Mouse (Mus musculus) urinary bladder, postnatal 36 days (tissue): Measurements from ENCODE around the gene Il33.

Source experiments
- DNase-seq, 2 experiments: peaks; one replicate each; pipeline ENCODE4 v3.0.0; 2022; ENCODE audit warnings: low spot score in 2 of 2, mixed read lengths in 1 of 2

The Il33 gene

GRCm38 (mm10) chr19:30000406-30001365 lies 75.8 kb downstream of the Il33 start:
- DNase-seq, result no peak

DNA sequence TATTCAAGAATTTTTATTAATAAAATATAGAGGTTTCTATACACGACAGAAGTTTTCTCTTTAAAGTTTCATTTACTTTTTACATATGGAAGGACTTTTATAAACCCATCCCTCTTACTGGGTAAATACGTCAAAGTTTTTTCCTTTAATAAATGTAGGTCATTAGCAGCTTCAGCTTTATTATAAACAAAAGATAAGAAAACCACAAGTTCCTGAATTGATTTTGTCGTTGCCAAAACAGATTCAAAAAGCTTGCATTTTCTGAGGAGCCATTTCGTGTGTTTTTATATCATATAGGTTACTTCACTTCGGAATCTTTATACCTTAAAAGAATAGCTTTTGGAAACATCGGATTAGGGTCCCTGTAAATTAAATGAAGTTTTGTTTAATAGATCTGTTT lies 76.6 kb downstream of the Il33 start:
- no peak for DNase-seq

DNA sequence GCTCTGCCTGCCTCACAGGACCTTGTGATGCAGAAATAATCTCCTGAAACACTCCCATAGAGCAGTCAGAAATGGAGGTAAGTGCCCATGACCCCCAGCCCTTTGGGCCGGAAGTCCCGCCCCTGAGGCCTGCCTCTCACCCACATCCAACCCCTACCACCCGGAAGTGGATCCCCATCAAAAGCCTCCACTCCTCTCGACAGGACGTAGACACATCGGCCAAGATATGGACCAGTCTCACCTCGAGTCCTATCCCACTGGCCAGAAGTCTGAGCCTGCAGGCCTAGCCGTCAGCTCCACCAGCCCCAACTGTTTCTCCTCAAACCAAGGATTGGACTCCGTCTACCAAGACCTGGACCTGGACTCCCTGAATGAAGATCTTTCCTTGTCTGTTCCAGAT lies 78.7 kb downstream of the Il33 start, which contains the start of gene Trpd52l3:
TSS of gene Trpd52l3 (plus strand) at position 170 of the 400 bp plus-strand sequence.
- DNase-seq, result no peak

- no peak for DNase-seq
These were observed 81.5 kb downstream of the Il33 start for GRCm38 (mm10) chr19:30006371-30006770.
